Mouse (Mus musculus) MN1 (cell line): ENCODE measurements at regions not wholly inside any gene's neighbourhood (a gene's known extent, or its start where the extent isn't known, plus 50 kb on each side); places are given as distances from the start of the nearest gene placed in this dataset.
A peak's percentile ranks its signal among the peaks of the same experiment; 100 is the strongest.

Experiments used
- DNase-seq: peaks from one replicate; pipeline ENCODE4 v3.0.0-alpha.2; 2016; ENCODE audit warnings: low spot score

GRCm38 (mm10) chr1:35926191-35927048 lies 141.8 kb upstream of the Hs6st1 start:
- DNase-seq: no peak

- no peak for DNase-seq
Observed at GRCm38 (mm10) chr1:35927049-35927415, 141.2 kb upstream of the Hs6st1 start.

- no peak for DNase-seq
Observed at GRCm38 (mm10) chr1:35930351-35930750, 137.8 kb upstream of the Hs6st1 start.

GRCm38 (mm10) chr1:35931056-35931455 lies 137.1 kb upstream of the Hs6st1 start:
- no peak for DNase-seq

DNA sequence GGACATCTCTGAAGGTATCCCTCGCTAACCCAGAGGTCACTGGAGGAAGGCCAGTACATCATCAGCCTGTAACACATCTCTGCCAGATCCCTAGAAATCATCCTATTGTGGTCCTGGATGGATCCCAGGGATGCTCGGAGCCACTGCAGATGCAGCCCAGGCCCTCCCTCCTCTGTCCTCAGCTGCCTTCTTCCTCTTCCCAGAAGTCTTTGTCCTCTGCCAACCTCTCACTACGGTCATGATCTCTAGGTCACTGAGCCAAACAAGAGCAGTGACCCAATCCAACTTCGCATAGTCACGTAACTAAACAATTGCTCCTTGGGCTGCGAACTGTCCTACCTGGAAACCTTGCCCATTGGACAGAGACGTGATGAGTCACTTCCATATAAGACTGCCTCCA lies 134.7 kb upstream of the Hs6st1 start:
- DNase-seq: no peak

- DNase-seq: peak; percentile 63
Observed at GRCm38 (mm10) chr1:35935099-35935651, 133.0 kb upstream of the Hs6st1 start.

DNA sequence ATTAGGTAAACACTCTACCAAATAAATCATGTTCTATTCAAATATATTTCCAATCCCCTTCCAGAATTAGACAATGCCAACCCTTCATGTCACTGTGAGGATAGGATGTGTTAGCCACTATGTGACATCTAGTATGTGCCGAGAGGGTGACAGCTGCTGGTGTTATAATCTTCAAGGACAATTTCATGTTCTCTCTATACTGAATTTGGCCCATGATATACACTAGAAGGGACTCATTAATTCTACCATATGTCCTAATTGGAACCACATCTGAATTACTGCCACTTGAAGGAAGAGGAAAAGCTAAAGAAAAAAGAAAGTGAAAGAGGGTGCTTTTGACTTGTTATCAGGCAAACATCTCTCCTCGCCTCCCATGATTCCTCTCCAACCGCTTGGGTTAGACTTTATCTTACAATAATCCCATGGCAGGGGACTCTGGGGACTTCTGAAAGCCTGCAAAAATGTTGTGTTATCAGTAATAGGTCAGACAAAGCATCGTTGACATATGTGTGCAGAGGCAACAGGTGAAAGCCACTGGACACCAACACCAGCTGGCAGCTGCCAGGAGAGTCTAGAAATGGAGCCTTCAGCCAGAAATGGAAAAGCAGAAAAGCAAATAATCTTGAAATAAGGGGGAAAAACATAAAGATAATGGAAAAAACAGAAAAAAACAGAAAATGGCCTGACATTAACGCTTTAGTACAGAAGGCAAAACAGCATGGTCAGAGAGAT lies 131.7 kb upstream of the Hs6st1 start:
- no peak for DNase-seq

GRCm38 (mm10) chr1:35940236-35940635 lies 128.0 kb upstream of the Hs6st1 start:
- no peak for DNase-seq

GRCm38 (mm10) chr1:35941642-35942077 lies 126.5 kb upstream of the Hs6st1 start:
- peak; percentile 71 for DNase-seq

GRCm38 (mm10) chr1:35942222-35942621 lies 126.0 kb upstream of the Hs6st1 start:
- no peak for DNase-seq

DNA sequence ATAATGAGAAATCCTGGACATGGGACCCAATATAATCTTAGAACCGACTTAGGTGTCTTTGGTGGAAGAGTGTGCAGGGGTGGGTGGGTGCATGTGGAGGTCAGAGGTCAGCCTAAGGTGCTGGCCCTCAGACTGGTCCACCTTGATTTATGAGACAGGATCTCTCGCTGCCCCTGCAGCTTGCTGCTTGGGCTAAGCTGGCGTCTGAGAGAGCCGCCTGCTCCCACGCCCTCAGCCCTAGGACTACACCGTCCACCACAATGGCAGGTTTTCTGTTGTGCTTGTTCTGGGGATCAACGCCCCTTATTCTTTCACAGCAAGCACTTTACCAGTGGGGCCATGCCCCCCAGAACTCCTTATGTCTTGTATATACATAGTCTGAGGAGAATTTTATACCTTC lies 124.4 kb upstream of the Hs6st1 start:
- DNase-seq: no peak

DNA sequence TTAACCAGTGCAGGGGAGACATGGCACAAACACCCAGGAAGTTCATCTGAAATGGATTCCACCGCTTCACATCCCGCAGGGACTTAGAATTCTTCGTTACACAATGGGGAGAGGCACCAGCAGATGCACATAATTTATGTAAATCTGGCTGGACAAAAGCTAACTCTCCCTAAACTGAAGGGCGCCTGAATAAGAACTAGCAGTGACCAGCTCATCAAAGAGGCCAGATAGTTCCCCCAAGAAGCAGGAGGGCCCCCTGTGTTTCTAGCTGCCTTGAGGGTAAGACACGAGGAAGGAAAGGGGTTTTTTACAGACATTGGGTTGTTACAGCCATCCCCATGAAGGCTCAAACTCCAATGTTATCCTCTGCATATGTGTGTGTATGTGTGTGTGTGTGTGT lies 123.8 kb upstream of the Hs6st1 start:
- no peak for DNase-seq

DNA sequence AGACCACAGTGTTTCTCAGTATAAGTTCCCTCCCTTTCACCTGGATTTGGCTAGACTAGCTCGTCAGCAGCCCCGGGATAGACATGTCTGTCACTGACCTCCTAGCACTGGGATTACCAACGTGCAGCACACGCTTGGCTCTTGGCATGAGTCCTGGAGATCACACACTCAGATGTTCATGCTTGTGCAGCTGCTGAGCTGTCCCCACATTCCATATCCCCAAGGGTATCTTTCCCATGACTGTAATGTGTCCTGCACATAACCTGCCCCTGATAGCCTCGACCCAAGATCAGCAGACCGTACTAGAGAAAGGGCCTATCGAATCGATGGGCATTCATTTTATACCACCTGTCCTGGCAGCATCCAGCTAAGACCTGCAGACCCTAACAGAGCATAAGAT lies 123.4 kb upstream of the Hs6st1 start:
- no peak for DNase-seq

DNA sequence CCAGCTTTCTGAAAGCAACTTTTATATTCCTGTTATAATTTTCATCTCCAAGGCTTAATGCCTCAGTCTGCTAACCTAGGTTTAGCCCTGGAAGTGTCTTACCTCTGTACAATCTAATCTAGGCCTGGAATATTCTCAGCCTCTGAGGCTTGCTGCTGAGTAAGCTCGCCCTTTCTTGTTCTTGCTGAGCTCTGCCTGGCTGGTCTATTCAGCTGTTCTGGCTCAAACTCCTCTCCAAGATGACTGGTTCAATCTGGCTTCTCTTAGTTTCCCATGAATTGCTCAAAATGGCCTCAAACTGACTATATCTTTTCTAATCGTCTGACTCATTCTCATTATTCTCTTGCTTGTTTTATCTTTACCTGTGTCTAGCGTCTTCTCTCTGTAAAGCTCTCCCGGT lies 122.6 kb upstream of the Hs6st1 start:
- no peak for DNase-seq

DNA sequence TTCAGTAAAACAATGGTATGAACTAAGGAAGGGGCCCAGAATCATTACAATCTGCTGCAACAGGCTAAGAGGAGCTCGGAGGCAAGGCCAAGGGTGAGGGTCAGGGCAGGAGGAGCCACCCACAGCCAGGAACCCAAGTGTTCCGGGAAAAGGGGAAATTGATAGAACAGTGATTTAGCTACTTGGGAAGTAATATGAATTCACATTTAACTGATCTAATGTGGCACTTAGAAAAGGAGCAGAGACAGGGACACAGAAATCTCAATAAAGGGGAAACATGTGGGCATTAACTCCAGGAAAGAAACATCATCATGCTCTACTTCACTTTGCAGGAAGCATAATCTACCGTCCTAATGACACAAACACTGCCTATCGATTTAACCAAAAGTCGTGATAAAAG lies 120.1 kb upstream of the Hs6st1 start:
- DNase-seq: no peak

GRCm38 (mm10) chr1:35951082-35951481 lies 117.1 kb upstream of the Hs6st1 start:
- DNase-seq: peak; percentile 61

GRCm38 (mm10) chr1:35953721-35954120 lies 114.5 kb upstream of the Hs6st1 start:
- peak; percentile 56 for DNase-seq

DNA sequence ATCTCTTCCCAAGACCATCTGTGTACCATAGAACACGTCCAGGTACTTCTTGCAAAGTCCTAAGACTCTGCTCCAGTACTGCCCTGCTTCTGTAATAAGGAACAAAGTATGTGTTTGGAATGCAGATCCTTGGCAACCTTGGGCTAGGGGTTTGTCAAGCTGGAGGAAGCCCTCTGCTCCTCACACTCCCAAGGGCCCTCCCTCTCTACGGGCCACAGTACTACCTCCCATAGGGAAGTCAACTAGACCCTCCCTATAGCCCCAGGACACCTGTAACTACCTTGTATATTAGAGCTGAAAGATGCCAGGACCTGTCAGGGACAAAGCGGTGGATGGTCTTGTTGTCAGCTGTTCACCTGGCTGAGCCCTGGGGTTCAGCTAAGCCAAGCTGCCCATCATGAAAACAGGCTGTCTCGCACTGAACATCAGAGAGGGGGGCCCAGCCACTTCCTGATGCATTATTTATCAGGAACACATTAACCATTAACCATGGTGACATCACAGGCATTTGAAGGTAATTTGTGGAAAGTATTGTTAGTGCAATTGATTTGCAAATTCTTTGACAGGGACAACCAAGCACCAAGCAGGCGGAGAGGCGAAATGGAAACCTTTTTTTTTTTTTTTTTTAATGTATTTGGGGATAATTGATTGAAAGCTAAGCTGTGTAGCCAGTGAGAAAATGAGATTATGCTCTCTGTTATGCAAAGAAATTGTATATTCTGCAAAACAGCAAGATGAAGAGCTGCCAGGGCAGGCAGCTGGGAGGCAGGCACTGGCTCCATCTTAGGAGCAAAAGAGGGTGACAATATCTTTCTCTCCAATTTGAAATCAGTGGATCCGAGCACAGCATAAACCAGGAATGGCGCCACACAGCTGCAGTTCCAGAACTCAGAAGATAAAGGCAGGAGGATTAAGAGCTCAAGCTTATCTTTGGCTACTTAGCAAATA lies 110.5 kb upstream of the Hs6st1 start:
- DNase-seq: no peak

- no peak for DNase-seq
Observed at GRCm38 (mm10) chr1:35959729-35960128, 108.5 kb upstream of the Hs6st1 start.

DNA sequence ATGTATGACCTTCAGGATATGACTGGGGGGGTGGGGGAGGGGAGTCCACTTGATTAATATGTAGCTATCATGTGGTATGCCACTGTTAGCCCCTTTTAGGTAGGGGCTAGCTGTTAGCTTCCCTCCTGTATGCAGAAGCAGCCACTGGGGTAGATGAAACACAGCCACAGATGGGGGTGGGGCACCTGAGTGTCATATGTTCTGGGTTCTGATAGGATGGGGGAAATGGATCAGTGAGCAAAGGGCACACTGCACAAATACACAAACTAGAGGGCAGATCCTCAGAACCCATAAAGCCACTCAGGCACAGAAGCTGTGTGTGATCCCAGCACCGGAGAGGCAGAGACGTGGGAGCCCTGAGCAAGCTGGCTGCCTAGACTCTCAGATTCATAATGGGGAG lies 107.4 kb upstream of the Hs6st1 start:
- no peak for DNase-seq

- no peak for DNase-seq
Observed at GRCm38 (mm10) chr1:35961923-35962322, 106.3 kb upstream of the Hs6st1 start.

GRCm38 (mm10) chr1:35968489-35968888 lies 99.7 kb upstream of the Hs6st1 start:
- no peak for DNase-seq
